Mouse (Mus musculus) testis, postnatal 10 days (tissue): ENCODE data around the gene Fah.

Experiments used
- DNase-seq: peaks from one replicate; pipeline ENCODE4 v3.0.0; 2021; ENCODE audit warnings: low spot score

The Fah gene

GRCm38 (mm10) chr7:84594917-84595303 lies 11.6 kb downstream of the Fah start:
- DNase-seq, result no peak

GRCm38 (mm10) chr7:84594087-84594916 lies 12.2 kb downstream of the Fah start:
- no peak for DNase-seq

- DNase-seq, result no peak
Measured at GRCm38 (mm10) chr7:84591347-84591746, 15.2 kb downstream of the Fah start.

- DNase-seq, result no peak
Measured at GRCm38 (mm10) chr7:84590622-84591021, 15.9 kb downstream of the Fah start.

- peak; percentile 3 for DNase-seq
Measured at GRCm38 (mm10) chr7:84587101-84587783, 19.3 kb downstream of the Fah start.

- DNase-seq, result peak; percentile 17
Measured at GRCm38 (mm10) chr7:84586360-84587100, 20.0 kb downstream of the Fah start.

- DNase-seq, result no peak
Measured at GRCm38 (mm10) chr7:84585086-84585485, 21.4 kb downstream of the Fah start.

GRCm38 (mm10) chr7:84579769-84580168 lies 26.8 kb downstream of the Fah start:
- no peak for DNase-seq

- DNase-seq, result no peak
Measured at GRCm38 (mm10) chr7:84578841-84579240, 27.7 kb downstream of the Fah start.

GRCm38 (mm10) chr7:84577034-84577433 lies 29.5 kb downstream of the Fah start:
- DNase-seq, result no peak

- no peak for DNase-seq
Measured at GRCm38 (mm10) chr7:84566200-84566599, 40.3 kb downstream of the Fah start.

- DNase-seq, result no peak
Measured at GRCm38 (mm10) chr7:84564236-84564635, 42.3 kb downstream of the Fah start.

- no peak for DNase-seq
Measured at GRCm38 (mm10) chr7:84560500-84560899, 46.0 kb downstream of the Fah start.

GRCm38 (mm10) chr7:84557332-84557731 lies 49.2 kb downstream of the Fah start:
- DNase-seq, result no peak

GRCm38 (mm10) chr7:84555294-84555693 lies 51.2 kb downstream of the Fah start:
- DNase-seq, result no peak

GRCm38 (mm10) chr7:84551472-84551871 lies 55.0 kb downstream of the Fah start:
- DNase-seq, result no peak

- no peak for DNase-seq
Measured at GRCm38 (mm10) chr7:84546667-84547066, 59.9 kb downstream of the Fah start.

- no peak for DNase-seq
Measured at GRCm38 (mm10) chr7:84544946-84545345, 61.6 kb downstream of the Fah start.
